Mouse (Mus musculus) heart, embryonic 11.5 days (tissue): ENCODE results near the gene Heyl. TPM values are rescaled to one million over a fixed set of nuclear protein-coding genes. Genes with fewer than 3 reads are reported as not detected.
"Not testable (repeated sequence)": the region's sequence is repeated elsewhere in the genome, so short reads cannot be mapped to it uniquely, and the experiment has no call there.

Experiments used
- ATAC-seq: fragments of 200-750 bp; cut with Nextera tagmentation; replicated peaks from 2 replicates; pipeline ENCODE4 v1.8.0; 2017; ENCODE audit warnings: moderate library complexity; ENCODE audit not compliant: insufficient number of reproducible peaks, low FRiP score, low TSS enrichment
- H3K27ac ChIP-seq: fragments of 300-500 bp; sonication (generic); 2 replicates; pipeline ENCODE4 v1.5.1; 2014; ENCODE audit warnings: mild to moderate bottlenecking, low read depth, low read length
- H3K27me3 ChIP-seq: fragments of 300-500 bp; sonication (generic); 2 replicates; pipeline ENCODE4 v1.6.1; 2014; ENCODE audit warnings: mild to moderate bottlenecking, low read length, mixed read lengths; ENCODE audit not compliant: control insufficient read depth, insufficient read depth
- H3K36me3 ChIP-seq: fragments of 300-500 bp; sonication (generic); 2 replicates; pipeline ENCODE4 v1.6.1; 2014; ENCODE audit warnings: mild to moderate bottlenecking, low read length, moderate library complexity, mixed read lengths; ENCODE audit not compliant: control insufficient read depth, insufficient read depth
- H3K4me1 ChIP-seq: fragments of 300-500 bp; sonication (generic); 2 replicates; pipeline ENCODE4 v1.6.1; 2014; ENCODE audit warnings: low read length; ENCODE audit not compliant: control insufficient read depth, insufficient read depth
- H3K4me2 ChIP-seq: fragments of 300-500 bp; sonication (generic); 2 replicates; pipeline ENCODE4 v1.6.1; 2014; ENCODE audit warnings: mild to moderate bottlenecking, moderate library complexity
- H3K4me3 ChIP-seq: fragments of 300-500 bp; sonication (generic); 2 replicates; pipeline ENCODE4 v1.5.1; 2014; ENCODE audit warnings: low read depth, low read length
- H3K9ac ChIP-seq: fragments of 300-500 bp; sonication (generic); 2 replicates; pipeline ENCODE4 v1.6.1; 2014; ENCODE audit warnings: mild to moderate bottlenecking, low read depth, low read length, moderate library complexity
- H3K9me3 ChIP-seq: fragments of 300-500 bp; sonication (generic); replicated peaks from 2 replicates; pipeline ENCODE4 v1.6.1; 2016; ENCODE audit warnings: low read length; ENCODE audit not compliant: control insufficient read depth
- WGBS: fragments of 180-500 bp; shearing (Covaris S2); extraction: QIAGEN DNeasy Blood & Tissue Kit; methylation state at CpG from one replicate; pipeline ENCODE4 v1.1.7; 2014; ENCODE audit not compliant: insufficient replicate concordance; 5-methylcytosine and 5-hydroxymethylcytosine counted together
- polyA plus RNA-seq: library from polyadenylated mRNA; unstranded; fragments of >200 nt; fragmentation: Nextera tagmentation; extraction: Ambion mirVana; gene quantifications from 2 replicates; pipeline ENCODE4 v1.2.1, GENCODE M21; 2014

The Heyl gene
- polyA plus RNA-seq, 1 experiment from 2014 or later, result 6.7 TPM

- Histone ChIP-seq H3K4me1 (peaks cover 20% of the 10 kb centered on the region), H3K27ac (peak overlapping the region; percentile 79), H3K27me3 (no peaks in the 10 kb centered on the region), H3K9me3 (no peaks in the 10 kb centered on the region), H3K4me2 (peak overlapping the region; percentile 92), H3K36me3 (peaks cover 29% of the 10 kb centered on the region), H3K4me3 (peak overlapping the region; percentile 78), H3K9ac (peak overlapping the region; percentile 82)
- WGBS, result 58% methylated on average over 6 of the region's 6 CpGs
- ATAC-seq, result no peak
These were observed 51.6 kb downstream of the Heyl start for GRCm38 (mm10) chr4:123284731-123285624.

- Histone ChIP-seq H3K4me2 (peak overlapping the region; percentile 92), H3K4me3 (peak overlapping the region; percentile 78), H3K4me1 (peaks cover 20% of the 10 kb centered on the region), H3K27me3 (no peaks in the 10 kb centered on the region), H3K9me3 (no peaks in the 10 kb centered on the region), H3K36me3 (peaks cover 41% of the 10 kb centered on the region), H3K27ac (0 out of 2 replicates have a peak overlapping the region, but pooled peaks have one; percentile 79), H3K9ac (peak overlapping the region; percentile 48)
- 0 out of 2 replicates have a peak, but pooled peaks have one; percentile 16 for ATAC-seq
- 67% methylated on average over 2 of the region's 2 CpGs for whole genome bisulfite sequencing
These were observed 53.4 kb downstream of the Heyl start for GRCm38 (mm10) chr4:123286790-123287189.

GRCm38 (mm10) chr4:123289038-123289437, 55.7 kb downstream of the Heyl start:
- no peak overlapping the region for H3K9ac ChIP-seq
- H3K4me1 ChIP-seq, result peaks cover 18% of the 10 kb centered on the region
- no peak overlapping the region for H3K4me3 ChIP-seq
- no peaks in the 10 kb centered on the region for H3K9me3 ChIP-seq
- no peak for ATAC-seq
- peaks cover 60% of the 10 kb centered on the region for H3K36me3 ChIP-seq
- H3K4me2 ChIP-seq, result no peak overlapping the region
- H3K27ac ChIP-seq, result no peak overlapping the region
- WGBS, result 84% methylated on average over 12 of the region's 12 CpGs
- no peaks in the 10 kb centered on the region for H3K27me3 ChIP-seq

- no peak overlapping the region for H3K4me3 ChIP-seq
- no peaks in the 10 kb centered on the region for H3K27me3 ChIP-seq
- 76% methylated on average over 3 of the region's 3 CpGs for WGBS
- H3K9ac ChIP-seq, result no peak overlapping the region
- H3K36me3 ChIP-seq, result peaks cover 76% of the 10 kb centered on the region
- no peaks in the 10 kb centered on the region; the same call in 1 of the 2 replicates for H3K4me1 ChIP-seq
- no peak overlapping the region for H3K4me2 ChIP-seq
- ATAC-seq, result no peak
- H3K9me3 ChIP-seq, result no peaks in the 10 kb centered on the region
- no peak overlapping the region for H3K27ac ChIP-seq
These were observed 59.0 kb downstream of the Heyl start for GRCm38 (mm10) chr4:123292390-123292789.

- H3K4me3 ChIP-seq, result no peak overlapping the region
- WGBS, result 88% methylated on average over 7 of the region's 7 CpGs
- H3K27ac ChIP-seq, result no peak overlapping the region
These were observed 59.6 kb downstream of the Heyl start for GRCm38 (mm10) chr4:123292989-123293388.

GRCm38 (mm10) chr4:123293661-123294443, 60.5 kb downstream of the Heyl start:
- no peak overlapping the region for H3K4me2 ChIP-seq
- no peak overlapping the region for H3K27ac ChIP-seq
- no peaks in the 10 kb centered on the region for H3K9me3 ChIP-seq
- no peaks in the 10 kb centered on the region; the same call in 1 of the 2 replicates for H3K4me1 ChIP-seq
- no peak for ATAC-seq
- WGBS, result 71% methylated on average over 7 of the region's 7 CpGs
- H3K4me3 ChIP-seq, result no peak overlapping the region
- H3K9ac ChIP-seq, result no peak overlapping the region
- peaks cover 75% of the 10 kb centered on the region for H3K36me3 ChIP-seq
- no peaks in the 10 kb centered on the region for H3K27me3 ChIP-seq

More at GRCm38 (mm10) chr4:123292989-123293388, 59.6 kb downstream of the Heyl start:
- ATAC-seq, result no peak
- no peak overlapping the region for H3K9ac ChIP-seq
- no peaks in the 10 kb centered on the region for H3K27me3 ChIP-seq
- no peaks in the 10 kb centered on the region for H3K9me3 ChIP-seq
- no peak overlapping the region for H3K4me2 ChIP-seq
- no peaks in the 10 kb centered on the region; the same call in 1 of the 2 replicates for H3K4me1 ChIP-seq
- H3K36me3 ChIP-seq, result peaks cover 74% of the 10 kb centered on the region

- H3K4me2 ChIP-seq, H3K4me1 ChIP-seq, H3K4me3 ChIP-seq, ATAC-seq, H3K27ac ChIP-seq, H3K9ac ChIP-seq, H3K9me3 ChIP-seq, H3K27me3 ChIP-seq: not testable (repeated sequence)
- WGBS, result 82% methylated on average over 15 of the region's 15 CpGs
- H3K36me3 ChIP-seq, result peaks cover 75% of the 10 kb centered on the region
These were observed 61.7 kb downstream of the Heyl start for GRCm38 (mm10) chr4:123295026-123295425.

- no peaks in the 10 kb centered on the region for H3K9me3 ChIP-seq
These were observed 62.3 kb downstream of the Heyl start for GRCm38 (mm10) chr4:123295516-123296147.

More at GRCm38 (mm10) chr4:123295516-123296147, 62.3 kb downstream of the Heyl start:
- 90% methylated on average over 21 of the region's 21 CpGs for WGBS
- H3K9ac ChIP-seq, result no peak overlapping the region
- H3K4me3 ChIP-seq, result no peak overlapping the region
- H3K4me2 ChIP-seq, result no peak overlapping the region
- peaks cover 79% of the 10 kb centered on the region for H3K36me3 ChIP-seq
- H3K4me1 ChIP-seq, result no peaks in the 10 kb centered on the region; the same call in 1 of the 2 replicates
- H3K27ac ChIP-seq, result no peak overlapping the region
- no peaks in the 10 kb centered on the region for H3K27me3 ChIP-seq
- no peak for ATAC-seq
